11 mouse cellular contexts compared by ENCODE assay signal in the genomic region with DNA sequence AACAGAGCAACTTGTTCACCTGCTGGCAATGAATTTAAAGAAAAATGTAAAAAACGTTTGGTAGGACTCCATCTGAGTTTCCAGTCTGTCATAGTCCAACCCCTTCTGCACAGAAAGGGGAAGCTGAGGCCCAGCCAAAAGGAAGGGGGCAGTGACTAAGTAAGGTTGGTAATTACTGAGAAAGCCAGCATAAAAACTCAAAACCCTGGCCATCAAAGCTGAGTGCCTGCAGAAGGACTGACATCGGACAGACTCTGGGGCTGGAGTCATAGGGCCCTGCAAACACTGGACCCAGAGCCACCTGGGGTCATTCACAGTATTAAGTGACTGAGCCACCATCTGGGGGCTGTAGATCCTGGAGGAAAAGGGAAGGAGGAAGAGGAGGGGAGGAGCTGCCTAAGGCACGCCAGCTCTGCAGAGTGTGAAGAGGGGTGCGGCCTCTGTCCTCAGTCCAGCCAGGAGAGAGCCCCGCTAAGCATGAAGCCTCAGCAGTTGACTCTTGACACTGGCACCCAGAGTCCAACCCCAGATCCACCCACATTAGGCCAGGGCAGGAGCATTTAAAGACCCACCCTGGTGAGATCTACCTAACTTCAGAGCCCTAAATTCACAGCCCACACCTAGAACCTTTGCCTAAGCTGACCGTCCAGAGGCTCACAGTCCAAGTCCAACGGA. TPM values are rescaled to one million over a fixed set of nuclear protein-coding genes. Genes with fewer than 3 reads are reported as not detected.
DNase-seq lines count a peak whose midpoint lies in the region; ATAC-seq and TF ChIP-seq lines count a peak whose summit lies in the region.
"Had no signal": no experiment of that assay in that cellular context is flagged by ENCODE, and none has a peak within 500 bp of the region (broad histone marks: within the 10 kb centered on the region; RNA-seq: fewer than 3 reads in every experiment).

No protein-coding gene starts in this region.

- no peak overlapping the region for H3K4me2 ChIP-seq in kidney, embryonic 15.5 days
- no peak overlapping the region for H3K4me2 ChIP-seq in lung, postnatal 0 days (replicated peaks; ENCODE audit: low read depth, low read length)
- H3K4me2 ChIP-seq: embryonic facial prominence, embryonic 12.5 days; hindbrain, embryonic 15.5 days; lung, embryonic 14.5 days had no signal

- H3K36me3 ChIP-seq in kidney, embryonic 15.5 days, result no peaks in the 10 kb centered on the region
- no peaks in the 10 kb centered on the region for H3K36me3 ChIP-seq in lung, postnatal 0 days (ENCODE audit: insufficient read depth, low read length)
- H3K36me3 ChIP-seq: embryonic facial prominence, embryonic 12.5 days; hindbrain, embryonic 15.5 days had no signal

- H3K9me3 ChIP-seq in kidney, embryonic 15.5 days (replicated peaks), result no peaks in the 10 kb centered on the region
- no peaks in the 10 kb centered on the region for H3K9me3 ChIP-seq in lung, postnatal 0 days (ENCODE audit: low read length)
- H3K9me3 ChIP-seq: embryonic facial prominence, embryonic 12.5 days; hindbrain, embryonic 15.5 days had no signal

- H3K4me3 ChIP-seq in kidney, embryonic 15.5 days (replicated peaks), result no peak overlapping the region
- H3K4me3 ChIP-seq in lung, postnatal 0 days (ENCODE audit: low read depth, low read length), result no peak overlapping the region
- H3K4me3 ChIP-seq: embryonic facial prominence, embryonic 12.5 days; hindbrain, embryonic 15.5 days had no signal

- no peak overlapping the region for H3K9ac ChIP-seq in kidney, embryonic 15.5 days
- H3K9ac ChIP-seq in lung, postnatal 0 days (replicated peaks; ENCODE audit: low read depth), result no peak overlapping the region
- H3K9ac ChIP-seq: embryonic facial prominence, embryonic 12.5 days; hindbrain, embryonic 15.5 days; lung, embryonic 14.5 days had no signal

- TF ChIP-seq EP300 in lung, postnatal 0 days (IDR thresholded peaks at IDR 0.05), result no peak

- peak overlapping the region; percentile 93 for H3K27ac ChIP-seq in kidney, embryonic 15.5 days
- peak overlapping the region; percentile 75 for H3K27ac ChIP-seq in lung, postnatal 0 days (ENCODE audit: low read length)
- H3K27ac ChIP-seq: embryonic facial prominence, embryonic 12.5 days; hindbrain, embryonic 15.5 days had no signal

- 55% methylated on average over 7 of the region's 7 CpGs for WGBS in kidney, embryonic 15.5 days
- WGBS in lung, postnatal 0 days, result 56% methylated on average over 7 of the region's 7 CpGs

- peak; percentile 21 to 32 for DNase-seq in spleen, adult 18-20 months
- DNase-seq in spleen, adult 12 weeks (ENCODE audit: low spot score), result no peak
- DNase-seq in lung, postnatal 0 days (ENCODE audit: low spot score), result peak; percentile 63
- DNase-seq in gastrocnemius, postnatal 10 days, result no peak
- DNase-seq in thymus, adult 18-20 months, result no peak
- DNase-seq: adrenal gland, postnatal 36 days; lung, embryonic 14.5 days had no signal

- peaks cover 74% of the 10 kb centered on the region for H3K4me1 ChIP-seq in kidney, embryonic 15.5 days
- H3K4me1 ChIP-seq in lung, postnatal 0 days (ENCODE audit: insufficient read depth, low read depth, low read length), result peaks cover 37% of the 10 kb centered on the region

- ATAC-seq in kidney, embryonic 15.5 days (replicated peaks; ENCODE audit: low FRiP score), result no peak
- ATAC-seq in lung, postnatal 0 days, result peak; percentile 30
- no peak for ATAC-seq in inflammation-experienced regulatory T-cells, adult 6 months

- TF ChIP-seq CTCF in lung, postnatal 0 days (IDR thresholded peaks at IDR 0.05), result no peak

- no peaks in the 10 kb centered on the region for H3K27me3 ChIP-seq in kidney, embryonic 15.5 days
- H3K27me3 ChIP-seq in lung, postnatal 0 days (replicated peaks; ENCODE audit: insufficient read depth, low read length), result no peaks in the 10 kb centered on the region
- H3K27me3 ChIP-seq: embryonic facial prominence, embryonic 12.5 days; hindbrain, embryonic 15.5 days had no signal

RNA-seq across cellular contexts. Expression of gene Itpk1, which starts 58.0 kb away (rescaled TPM):
- 18.9 and 20.8 TPM in 2 replicates for polyA plus RNA-seq in kidney, embryonic 15.5 days (2015; fragmentation: Nextera tagmentation; extraction: Ambion mirVana)
- 9.7 and 10.9 TPM in 2 replicates for polyA plus RNA-seq in lung, postnatal 0 days (2015; fragmentation: Nextera tagmentation; extraction: Ambion mirVana)
- polyA plus RNA-seq in inflammation-experienced regulatory T-cells, adult 6 months (2017; shearing (Covaris generic)), result 10 to 100 TPM; 13.4 to 31.0 (median 14.1) TPM
- 1 to 10 TPM; 5.6 to 6.0 TPM for total RNA-seq in gastrocnemius, postnatal 10 days (2021)

Comparison
In these comparisons a context has a peak if more than half of its experiments do, and no peak if none do; other contexts are left out.
1. DNase-seq: peak in spleen, adult 18-20 months (2 of 2) and lung, postnatal 0 days (single experiment); none in spleen, adult 12 weeks (single experiment), gastrocnemius, postnatal 10 days (single experiment) and thymus, adult 18-20 months (0 of 2).